Mouse (Mus musculus) c-Kit-positive CD71-negative TER-119-negative erythroid progenitor cells, embryonic 14.5 days (primary cell): ENCODE measurements around the gene Gtf2f2.
"Not testable (repeated sequence)": the region's sequence is repeated elsewhere in the genome, so short reads cannot be mapped to it uniquely, and the experiment has no call there.

Source experiments
- DNase-seq: peaks from one replicate; pipeline ENCODE4 v3.0.0-alpha.2; 2013; ENCODE audit warnings: low read depth

The Gtf2f2 gene

GRCm38 (mm10) chr14:75998082-75998481, 12.6 kb downstream of the Gtf2f2 start:
- DNase-seq: no peak

- DNase-seq: no peak
These were observed 18.3 kb downstream of the Gtf2f2 start for GRCm38 (mm10) chr14:75992371-75992770.

GRCm38 (mm10) chr14:75990936-75991335, 19.7 kb downstream of the Gtf2f2 start:
- DNase-seq: no peak

GRCm38 (mm10) chr14:75989168-75989567, 21.5 kb downstream of the Gtf2f2 start:
- no peak for DNase-seq

GRCm38 (mm10) chr14:75986878-75987483, 23.7 kb downstream of the Gtf2f2 start:
- DNase-seq: no peak

GRCm38 (mm10) chr14:75985112-75985511, 25.6 kb downstream of the Gtf2f2 start:
- no peak for DNase-seq

- no peak for DNase-seq
These were observed 26.8 kb downstream of the Gtf2f2 start for GRCm38 (mm10) chr14:75983891-75984290.

- DNase-seq: no peak
These were observed 29.4 kb downstream of the Gtf2f2 start for GRCm38 (mm10) chr14:75981231-75981630.

- no peak for DNase-seq
These were observed 34.6 kb downstream of the Gtf2f2 start for GRCm38 (mm10) chr14:75976107-75976506.

- DNase-seq: no peak
These were observed 43.4 kb downstream of the Gtf2f2 start for GRCm38 (mm10) chr14:75967291-75967690.

GRCm38 (mm10) chr14:75964433-75964832, 46.2 kb downstream of the Gtf2f2 start:
- DNase-seq: no peak

- DNase-seq: no peak
These were observed 46.7 kb downstream of the Gtf2f2 start for GRCm38 (mm10) chr14:75964000-75964399.

- DNase-seq: no peak
These were observed 47.5 kb downstream of the Gtf2f2 start for GRCm38 (mm10) chr14:75963215-75963614.

- no peak for DNase-seq
These were observed 48.4 kb downstream of the Gtf2f2 start for GRCm38 (mm10) chr14:75962250-75962649.

GRCm38 (mm10) chr14:75954766-75955165, 55.9 kb downstream of the Gtf2f2 start, which contains the start of gene Kctd4:
TSS of gene Kctd4 (plus strand) at chr14:75955009.
- DNase-seq: no peak

- no peak for DNase-seq
These were observed 57.7 kb downstream of the Gtf2f2 start for GRCm38 (mm10) chr14:75953011-75953410.

- DNase-seq: no peak
These were observed 63.0 kb downstream of the Gtf2f2 start for GRCm38 (mm10) chr14:75947674-75948073.

GRCm38 (mm10) chr14:75942365-75942764, 68.3 kb downstream of the Gtf2f2 start:
- no peak for DNase-seq

GRCm38 (mm10) chr14:75941500-75941899, 69.2 kb downstream of the Gtf2f2 start:
- no peak for DNase-seq

GRCm38 (mm10) chr14:75937714-75938113, 73.0 kb downstream of the Gtf2f2 start:
- no peak for DNase-seq

GRCm38 (mm10) chr14:75934359-75934758, 76.3 kb downstream of the Gtf2f2 start:
- DNase-seq: no peak

GRCm38 (mm10) chr14:75931266-75931665, 79.4 kb downstream of the Gtf2f2 start:
- no peak for DNase-seq

GRCm38 (mm10) chr14:75929713-75930112, 81.0 kb downstream of the Gtf2f2 start:
- DNase-seq: not testable (repeated sequence)

GRCm38 (mm10) chr14:75923314-75924052, 87.2 kb downstream of the Gtf2f2 start:
- no peak for DNase-seq
